Mouse (Mus musculus): Measurements from ENCODE around the gene Sgpp2. TPM values are rescaled to one million over a fixed set of nuclear protein-coding genes. Genes with fewer than 3 reads are reported as not detected.

Gene Sgpp2
- polyA plus RNA-seq (2015; fragmentation: Nextera tagmentation; extraction: Ambion mirVana) = 0.15 and 0.17 TPM in 2 replicates

- Histone ChIP-seq H3K4me1 (replicated peaks) (peaks cover 8% of the 10 kb centered on the region; the same call in 1 of the 2 replicates), H3K4me2 (peak within 1 kb of the TSS; percentile 56), H3K36me3 (no peaks in the 10 kb centered on the region), H3K4me3 (replicated peaks) (peak within 1 kb of the TSS; percentile 41), H3K9me3 (replicated peaks) (no peaks in the 10 kb centered on the region), H3K9ac (no peak within 1 kb of the TSS), H3K27me3 (peaks cover 54% of the 10 kb centered on the region), H3K27ac (no peak within 1 kb of the TSS)
- DNase-seq = no peak
- WGBS (ENCODE audit: insufficient replicate concordance) = 2% methylated on average over 68 of the region's 68 CpGs
- no peak for ATAC-seq (ENCODE audit: low read depth)
These were observed at the start of gene Sgpp2 for GRCm38 (mm10) chr1:78310021-78310752. Sgpp2 (plus strand) TSS chr1:78310345.

GRCm38 (mm10) chr1:78267519-78267918 lies 42.6 kb upstream of the Sgpp2 start:
- Histone ChIP-seq H3K9ac (no peak overlapping the region), H3K36me3 (no peaks in the 10 kb centered on the region), H3K27ac (no peak overlapping the region), H3K27me3 (no peaks in the 10 kb centered on the region), H3K4me1 (replicated peaks) (no peaks in the 10 kb centered on the region), H3K4me3 (replicated peaks) (no peak overlapping the region), H3K9me3 (replicated peaks) (no peaks in the 10 kb centered on the region), H3K4me2 (no peak overlapping the region)
- ATAC-seq (ENCODE audit: low read depth) (no peak), DNase-seq (no peak)
- WGBS (ENCODE audit: insufficient replicate concordance) = 45% methylated on average over 5 of the region's 5 CpGs

- H3K4me3 ChIP-seq (replicated peaks) = no peak overlapping the region
- no peak overlapping the region for H3K27ac ChIP-seq
- H3K27me3 ChIP-seq = no peaks in the 10 kb centered on the region
- ATAC-seq (ENCODE audit: low read depth) (no peak), DNase-seq (no peak)
- no peak overlapping the region for H3K9ac ChIP-seq
- H3K9me3 ChIP-seq (replicated peaks) = no peaks in the 10 kb centered on the region
- no peaks in the 10 kb centered on the region for H3K36me3 ChIP-seq
- WGBS (ENCODE audit: insufficient replicate concordance) = 56% methylated on average over 3 of the region's 3 CpGs
- H3K4me1 ChIP-seq (replicated peaks) = no peaks in the 10 kb centered on the region
- H3K4me2 ChIP-seq = no peak overlapping the region
These were observed 37.2 kb upstream of the Sgpp2 start for GRCm38 (mm10) chr1:78272915-78273314.

GRCm38 (mm10) chr1:78279128-78279527 lies 31.0 kb upstream of the Sgpp2 start:
- no peaks in the 10 kb centered on the region for H3K27me3 ChIP-seq
- ATAC-seq (ENCODE audit: low read depth) (no peak), DNase-seq (no peak)
- H3K4me1 ChIP-seq (replicated peaks) = no peaks in the 10 kb centered on the region
- H3K4me2 ChIP-seq = no peak overlapping the region
- 23% methylated on average over 3 of the region's 3 CpGs for WGBS (ENCODE audit: insufficient replicate concordance)
- no peaks in the 10 kb centered on the region for H3K9me3 ChIP-seq (replicated peaks)
- no peak overlapping the region for H3K27ac ChIP-seq
- H3K9ac ChIP-seq = no peak overlapping the region
- H3K36me3 ChIP-seq = no peaks in the 10 kb centered on the region
- no peak overlapping the region for H3K4me3 ChIP-seq (replicated peaks)

GRCm38 (mm10) chr1:78292397-78292796 lies 17.7 kb upstream of the Sgpp2 start:
- DNase-seq (no peak), ATAC-seq (ENCODE audit: low read depth) (no peak)
- 58% methylated on average over 3 of the region's 3 CpGs for WGBS (ENCODE audit: insufficient replicate concordance)
- no peak overlapping the region for H3K4me3 ChIP-seq (replicated peaks)
- H3K4me2 ChIP-seq = no peak overlapping the region
- no peak overlapping the region for H3K9ac ChIP-seq
- H3K9me3 ChIP-seq (replicated peaks) = no peaks in the 10 kb centered on the region
- H3K27me3 ChIP-seq = no peaks in the 10 kb centered on the region
- no peak overlapping the region for H3K27ac ChIP-seq
- no peaks in the 10 kb centered on the region for H3K36me3 ChIP-seq
- H3K4me1 ChIP-seq (replicated peaks) = no peaks in the 10 kb centered on the region

GRCm38 (mm10) chr1:78299670-78300225 lies 10.4 kb upstream of the Sgpp2 start:
- no peak overlapping the region for H3K27ac ChIP-seq
- H3K4me3 ChIP-seq (replicated peaks) = no peak overlapping the region
- 42% methylated on average over 7 of the region's 7 CpGs for WGBS (ENCODE audit: insufficient replicate concordance)
- DNase-seq (no peak), ATAC-seq (ENCODE audit: low read depth) (no peak)
- H3K4me2 ChIP-seq = no peak overlapping the region
- H3K4me1 ChIP-seq (replicated peaks) = no peaks in the 10 kb centered on the region
- H3K9ac ChIP-seq = no peak overlapping the region
- no peaks in the 10 kb centered on the region for H3K27me3 ChIP-seq
- no peaks in the 10 kb centered on the region for H3K36me3 ChIP-seq
- no peaks in the 10 kb centered on the region for H3K9me3 ChIP-seq (replicated peaks)

GRCm38 (mm10) chr1:78308688-78309087 lies 1.5 kb upstream of the Sgpp2 start:
- Histone ChIP-seq H3K4me3 (replicated peaks) (no peak overlapping the region), H3K9me3 (replicated peaks) (no peaks in the 10 kb centered on the region), H3K36me3 (no peaks in the 10 kb centered on the region), H3K27ac (no peak overlapping the region), H3K4me1 (replicated peaks) (peaks cover 8% of the 10 kb centered on the region; the same call in 1 of the 2 replicates), H3K9ac (no peak overlapping the region), H3K4me2 (no peak overlapping the region), H3K27me3 (peaks cover 54% of the 10 kb centered on the region)
- ATAC-seq (ENCODE audit: low read depth) (no peak), DNase-seq (no peak)
- 33% methylated on average over 1 of the region's 1 CpGs for WGBS (ENCODE audit: insufficient replicate concordance)

- no peak overlapping the region for H3K4me2 ChIP-seq
- 3% methylated on average over 9 of the region's 9 CpGs for WGBS (ENCODE audit: insufficient replicate concordance)
These were observed 865 bp upstream of the Sgpp2 start for GRCm38 (mm10) chr1:78309280-78309679.

GRCm38 (mm10) chr1:78310861-78311341 lies 756 bp downstream of the Sgpp2 start:
- no peak overlapping the region for H3K9ac ChIP-seq

More at GRCm38 (mm10) chr1:78309280-78309679, 865 bp upstream of the Sgpp2 start:
- H3K4me1 ChIP-seq (replicated peaks) = peaks cover 8% of the 10 kb centered on the region; the same call in 1 of the 2 replicates
- H3K9ac ChIP-seq = no peak overlapping the region
- H3K4me3 ChIP-seq (replicated peaks) = no peak overlapping the region
- H3K27ac ChIP-seq = no peak overlapping the region
- peaks cover 54% of the 10 kb centered on the region for H3K27me3 ChIP-seq
- no peaks in the 10 kb centered on the region for H3K9me3 ChIP-seq (replicated peaks)
- ATAC-seq (ENCODE audit: low read depth) = no peak
- H3K36me3 ChIP-seq = no peaks in the 10 kb centered on the region
- no peak for DNase-seq

GRCm38 (mm10) chr1:78311482-78311881 lies 1.3 kb downstream of the Sgpp2 start:
- Histone ChIP-seq H3K4me2 (no peak overlapping the region), H3K27me3 (peaks cover 54% of the 10 kb centered on the region), H3K27ac (no peak overlapping the region), H3K36me3 (no peaks in the 10 kb centered on the region), H3K4me3 (replicated peaks) (no peak overlapping the region), H3K4me1 (replicated peaks) (peaks cover 8% of the 10 kb centered on the region; the same call in 1 of the 2 replicates), H3K9me3 (replicated peaks) (no peaks in the 10 kb centered on the region), H3K9ac (no peak overlapping the region)
- WGBS (ENCODE audit: insufficient replicate concordance) = 0% methylated on average over 7 of the region's 7 CpGs
- ATAC-seq (ENCODE audit: low read depth) (no peak), DNase-seq (no peak)

More at GRCm38 (mm10) chr1:78310861-78311341, 756 bp downstream of the Sgpp2 start:
- WGBS (ENCODE audit: insufficient replicate concordance) = 2% methylated on average over 17 of the region's 17 CpGs
- H3K27ac ChIP-seq = no peak overlapping the region
- H3K4me3 ChIP-seq (replicated peaks) = peak overlapping the region; percentile 41; the same call in 1 of the 2 replicates
- ATAC-seq (ENCODE audit: low read depth) = no peak
- H3K9me3 ChIP-seq (replicated peaks) = no peaks in the 10 kb centered on the region
- H3K27me3 ChIP-seq = peaks cover 54% of the 10 kb centered on the region
- H3K36me3 ChIP-seq = no peaks in the 10 kb centered on the region
- DNase-seq = no peak
- H3K4me2 ChIP-seq = peak overlapping the region; percentile 56
- peaks cover 8% of the 10 kb centered on the region; the same call in 1 of the 2 replicates for H3K4me1 ChIP-seq (replicated peaks)

GRCm38 (mm10) chr1:78312917-78313316 lies 2.8 kb downstream of the Sgpp2 start:
- Histone ChIP-seq H3K27ac (no peak overlapping the region), H3K36me3 (no peaks in the 10 kb centered on the region), H3K9me3 (replicated peaks) (no peaks in the 10 kb centered on the region), H3K4me3 (replicated peaks) (no peak overlapping the region), H3K4me2 (no peak overlapping the region), H3K27me3 (peaks cover 47% of the 10 kb centered on the region), H3K9ac (no peak overlapping the region), H3K4me1 (replicated peaks) (peaks cover 8% of the 10 kb centered on the region; the same call in 1 of the 2 replicates)
- 46% methylated on average over 4 of the region's 4 CpGs for whole genome bisulfite sequencing (ENCODE audit: insufficient replicate concordance)
- no peak for ATAC-seq (ENCODE audit: low read depth)
- no peak for DNase-seq
